Mouse (Mus musculus) lung, postnatal 0 days (tissue): ENCODE measurements around the gene Klc3.
A peak's percentile ranks its signal among the peaks of the same experiment; 100 is the strongest.

Experiments
- CTCF ChIP-seq: IDR thresholded peaks from 2 replicates; pipeline ENCODE4 v1.5.1; 2016; ENCODE audit warnings: antibody characterized with exemption, mild to moderate bottlenecking
- EP300 ChIP-seq: IDR thresholded peaks from 2 replicates; pipeline ENCODE4 v1.6.1; 2016; ENCODE audit warnings: antibody characterized with exemption, mild to moderate bottlenecking, control low read depth

GRCm38 (mm10) chr7:19359299-19359891 is 44.5 kb downstream of the Klc3 start, which contains the start of the genes Cd3eap and Ppp1r13l:
- no peak for TF ChIP-seq CTCF
- TF ChIP-seq EP300 = peak; percentile 71
